Mouse (Mus musculus): ENCODE measurements around the gene Ccdc155. TPM values are rescaled to one million over a fixed set of nuclear protein-coding genes. Genes with fewer than 3 reads are reported as not detected.
A peak's percentile ranks its signal among the peaks of the same experiment; 100 is the strongest.

The Ccdc155 gene
- polyA plus RNA-seq (2014; fragmentation: Nextera tagmentation; extraction: Ambion mirVana) = 0.41 and 0.42 TPM in 2 replicates

DNA sequence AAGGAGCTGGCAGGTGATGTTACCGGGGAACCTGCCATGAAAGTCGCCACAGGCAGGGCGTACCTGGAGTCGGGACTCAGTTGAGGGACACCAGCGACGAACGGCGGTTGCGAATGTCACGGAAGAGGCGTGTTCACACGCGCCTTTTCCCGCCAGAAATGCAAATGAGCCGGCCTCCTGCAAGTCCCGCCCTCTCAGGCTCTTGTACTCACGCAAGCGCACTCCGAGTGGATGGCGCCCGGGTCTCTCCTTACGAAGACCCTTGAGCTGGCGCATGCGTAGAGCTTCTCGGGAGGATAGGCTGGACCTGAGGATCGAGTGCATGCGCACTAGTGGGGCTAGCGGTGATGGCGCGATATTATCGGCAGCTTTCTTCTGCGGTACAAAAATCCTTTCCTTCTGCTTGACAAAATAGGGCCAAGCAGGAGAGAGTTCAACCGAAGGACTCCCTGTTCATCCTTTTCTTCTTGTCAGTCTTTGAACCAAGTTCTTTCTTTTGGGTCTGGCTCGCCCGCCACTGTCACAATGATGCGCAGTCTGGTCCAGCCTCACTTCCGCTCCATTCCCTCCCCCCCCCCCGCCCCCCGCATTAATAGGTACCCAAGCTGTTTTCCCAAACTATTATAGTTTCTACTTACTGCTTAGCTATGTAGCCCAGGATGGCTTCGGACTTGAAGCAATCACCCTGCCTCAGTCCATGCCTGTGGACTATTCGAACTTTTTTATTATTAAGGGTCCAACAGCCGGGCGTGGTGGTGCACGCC, at the start of gene Ccdc155:
Ccdc155 (minus strand) TSS at position 513 of the 764 bp plus-strand sequence.
- peak within 1 kb of the TSS; percentile 64 for H3K9ac ChIP-seq (replicated peaks; ENCODE audit: low read length)
- peak within 1 kb of the TSS; percentile 43 for H3K4me2 ChIP-seq (ENCODE audit: low read depth, low read length)
- H3K27me3 ChIP-seq (ENCODE audit: control insufficient read depth, insufficient read depth, low read length) = no peaks in the 10 kb centered on the region
- H3K36me3 ChIP-seq (replicated peaks; ENCODE audit: control insufficient read depth, insufficient read depth, low read depth, low read length) = no peaks in the 10 kb centered on the region
- H3K27ac ChIP-seq (replicated peaks; ENCODE audit: low read depth, low read length) = no peak within 1 kb of the TSS
- H3K4me1 ChIP-seq (ENCODE audit: control insufficient read depth, insufficient read depth, low read length) = no peaks in the 10 kb centered on the region
- no peaks in the 10 kb centered on the region for H3K9me3 ChIP-seq (replicated peaks; ENCODE audit: control insufficient read depth, low read length)
- ATAC-seq (replicated peaks; ENCODE audit: insufficient number of reproducible peaks, low FRiP score, low TSS enrichment, low read depth) (peak; percentile 95), DNase-seq (ENCODE audit: low spot score) (peak; percentile 100)
- peak within 1 kb of the TSS; percentile 30 for H3K4me3 ChIP-seq (ENCODE audit: low read depth, low read length)
- 9% methylated on average over 44 of the region's 44 CpGs for WGBS

DNA sequence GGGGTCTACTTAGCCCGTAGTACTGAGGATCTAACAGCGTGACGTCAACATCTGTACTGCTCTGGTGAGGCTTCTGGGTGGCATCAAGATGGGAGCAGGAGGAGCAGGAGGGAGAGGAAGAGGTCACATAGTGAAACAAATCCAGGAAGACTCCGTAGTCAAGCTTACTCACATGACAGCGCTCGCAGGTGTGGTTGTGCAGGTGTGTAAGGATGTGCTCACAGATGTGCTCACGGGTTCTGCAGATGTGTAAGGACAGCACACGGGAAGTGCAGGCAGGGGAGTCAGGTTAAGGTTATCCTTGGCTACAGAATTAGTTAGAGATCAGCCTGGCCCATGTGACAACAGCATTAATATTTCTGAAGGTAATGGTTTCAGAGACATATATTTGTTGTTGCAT, 49.1 kb upstream of the Ccdc155 start:
- Histone ChIP-seq H3K27ac (replicated peaks; ENCODE audit: low read depth, low read length) (no peak overlapping the region), H3K4me3 (ENCODE audit: low read depth, low read length) (no peak overlapping the region), H3K4me2 (ENCODE audit: low read depth, low read length) (no peak overlapping the region), H3K4me1 (ENCODE audit: control insufficient read depth, insufficient read depth, low read length) (no peaks in the 10 kb centered on the region), H3K9me3 (replicated peaks; ENCODE audit: control insufficient read depth, low read length) (no peaks in the 10 kb centered on the region), H3K36me3 (replicated peaks; ENCODE audit: control insufficient read depth, insufficient read depth, low read depth, low read length) (no peaks in the 10 kb centered on the region), H3K27me3 (ENCODE audit: control insufficient read depth, insufficient read depth, low read length) (no peaks in the 10 kb centered on the region), H3K9ac (replicated peaks; ENCODE audit: low read length) (no peak overlapping the region)
- 84% methylated on average over 8 of the region's 8 CpGs for WGBS
- DNase-seq (ENCODE audit: low spot score) (no peak), ATAC-seq (replicated peaks; ENCODE audit: insufficient number of reproducible peaks, low FRiP score, low TSS enrichment, low read depth) (no peak)

DNA sequence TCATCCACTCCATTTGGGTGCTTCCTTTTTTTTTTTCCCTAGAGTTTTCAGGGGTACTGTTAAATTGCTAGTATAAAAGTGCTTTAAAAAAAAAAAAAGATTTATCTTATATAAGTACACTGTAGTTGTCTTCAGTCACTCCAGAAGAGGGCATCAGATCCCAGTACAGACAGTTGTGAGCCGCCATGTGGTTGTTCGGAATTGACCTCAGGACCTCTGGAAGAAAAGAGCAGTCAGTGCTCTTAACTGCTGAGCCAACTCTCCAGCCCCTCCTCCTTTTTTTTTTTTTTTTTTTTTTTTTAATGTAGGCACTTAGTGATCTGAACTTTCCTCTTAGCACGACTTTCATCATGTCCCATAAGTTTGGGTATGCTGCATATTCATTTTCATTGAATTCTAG, 43.0 kb upstream of the Ccdc155 start:
- no peaks in the 10 kb centered on the region for H3K9me3 ChIP-seq (replicated peaks; ENCODE audit: control insufficient read depth, low read length)
- H3K36me3 ChIP-seq (replicated peaks; ENCODE audit: control insufficient read depth, insufficient read depth, low read depth, low read length) = no peaks in the 10 kb centered on the region
- H3K4me3 ChIP-seq (ENCODE audit: low read depth, low read length) = no peak overlapping the region
- H3K4me1 ChIP-seq (ENCODE audit: control insufficient read depth, insufficient read depth, low read length) = no peaks in the 10 kb centered on the region
- H3K9ac ChIP-seq (replicated peaks; ENCODE audit: low read length) = no peak overlapping the region
- no peak for DNase-seq (ENCODE audit: low spot score)
- no peak overlapping the region for H3K4me2 ChIP-seq (ENCODE audit: low read depth, low read length)
- no peak for ATAC-seq (replicated peaks; ENCODE audit: insufficient number of reproducible peaks, low FRiP score, low TSS enrichment, low read depth)
- 37% methylated on average over 3 of the region's 3 CpGs for WGBS
- no peak overlapping the region for H3K27ac ChIP-seq (replicated peaks; ENCODE audit: low read depth, low read length)
- no peaks in the 10 kb centered on the region for H3K27me3 ChIP-seq (ENCODE audit: control insufficient read depth, insufficient read depth, low read length)

DNA sequence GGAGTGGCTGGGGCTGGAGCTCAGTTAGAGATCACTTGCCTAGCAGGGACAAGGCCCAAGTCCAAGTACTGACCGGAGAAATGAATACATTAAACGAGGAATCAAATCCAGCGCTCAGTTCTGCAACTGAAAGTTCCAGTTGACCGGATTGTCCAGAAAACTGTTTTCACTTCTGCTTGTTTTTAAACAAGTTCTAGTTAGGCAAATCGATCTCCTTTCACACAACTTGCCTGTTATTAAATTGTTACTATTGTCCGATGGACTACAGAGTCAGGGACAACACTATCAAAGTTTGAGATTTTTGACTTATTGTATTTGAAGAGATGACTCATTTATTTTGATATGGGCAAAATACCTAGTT, 36.7 kb upstream of the Ccdc155 start:
- ATAC-seq (replicated peaks; ENCODE audit: insufficient number of reproducible peaks, low FRiP score, low TSS enrichment, low read depth) (no peak), DNase-seq (ENCODE audit: low spot score) (no peak)
- no peaks in the 10 kb centered on the region for H3K36me3 ChIP-seq (replicated peaks; ENCODE audit: control insufficient read depth, insufficient read depth, low read depth, low read length)
- no peak overlapping the region for H3K4me2 ChIP-seq (ENCODE audit: low read depth, low read length)
- peaks cover 10% of the 10 kb centered on the region for H3K27me3 ChIP-seq (ENCODE audit: control insufficient read depth, insufficient read depth, low read length)
- H3K27ac ChIP-seq (replicated peaks; ENCODE audit: low read depth, low read length) = no peak overlapping the region
- H3K9me3 ChIP-seq (replicated peaks; ENCODE audit: control insufficient read depth, low read length) = no peaks in the 10 kb centered on the region
- WGBS = 75% methylated on average over 6 of the region's 6 CpGs
- H3K4me1 ChIP-seq (ENCODE audit: control insufficient read depth, insufficient read depth, low read length) = no peaks in the 10 kb centered on the region
- H3K4me3 ChIP-seq (ENCODE audit: low read depth, low read length) = no peak overlapping the region
- no peak overlapping the region for H3K9ac ChIP-seq (replicated peaks; ENCODE audit: low read length)

DNA sequence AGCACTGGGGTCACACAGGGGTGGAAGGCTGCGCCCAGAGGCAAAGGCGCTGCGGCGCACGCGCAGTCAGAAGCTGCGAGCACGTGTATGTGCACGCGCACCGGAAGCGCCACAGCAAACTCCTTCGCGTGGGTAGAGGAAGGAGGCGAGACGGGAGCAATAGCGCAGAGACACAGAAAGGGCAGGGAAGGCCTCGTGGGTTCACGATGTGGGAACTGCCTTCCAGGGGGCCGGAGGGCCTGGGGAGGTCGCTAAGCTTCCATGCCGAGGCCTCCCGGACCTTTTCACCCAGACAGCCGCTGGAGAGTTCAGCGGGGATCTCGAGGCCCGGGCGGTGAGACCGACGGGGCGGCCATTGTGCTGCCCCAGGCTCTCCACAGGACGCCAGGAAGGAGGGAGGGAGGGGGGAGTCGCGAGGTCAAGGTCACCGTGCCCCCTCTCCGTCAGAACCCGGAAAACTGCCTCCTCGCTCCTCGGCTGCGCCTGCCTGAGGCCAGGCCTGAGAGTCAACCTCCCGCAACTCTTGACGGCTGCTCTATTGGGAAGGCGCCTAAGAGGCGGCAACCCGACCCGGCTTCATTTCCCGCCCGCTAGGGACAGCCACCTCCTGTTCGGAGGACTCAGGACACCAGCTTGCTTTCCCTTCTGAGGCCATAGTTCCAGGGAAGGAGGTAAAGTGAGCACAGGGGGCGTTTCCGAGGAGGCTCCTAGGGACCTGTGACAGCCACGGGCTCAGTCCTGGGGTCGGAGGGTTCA, 36.1 kb upstream of the Ccdc155 start, which contains the start of gene Slc6a16:
Slc6a16 (plus strand) TSS at position 453 of the 756 bp plus-strand sequence.
- H3K4me2 ChIP-seq (ENCODE audit: low read depth, low read length) = peak within 1 kb of the TSS; percentile 47
- ATAC-seq (replicated peaks; ENCODE audit: insufficient number of reproducible peaks, low FRiP score, low TSS enrichment, low read depth) = no peak
- no peak within 1 kb of the TSS for H3K27ac ChIP-seq (replicated peaks; ENCODE audit: low read depth, low read length)

DNA sequence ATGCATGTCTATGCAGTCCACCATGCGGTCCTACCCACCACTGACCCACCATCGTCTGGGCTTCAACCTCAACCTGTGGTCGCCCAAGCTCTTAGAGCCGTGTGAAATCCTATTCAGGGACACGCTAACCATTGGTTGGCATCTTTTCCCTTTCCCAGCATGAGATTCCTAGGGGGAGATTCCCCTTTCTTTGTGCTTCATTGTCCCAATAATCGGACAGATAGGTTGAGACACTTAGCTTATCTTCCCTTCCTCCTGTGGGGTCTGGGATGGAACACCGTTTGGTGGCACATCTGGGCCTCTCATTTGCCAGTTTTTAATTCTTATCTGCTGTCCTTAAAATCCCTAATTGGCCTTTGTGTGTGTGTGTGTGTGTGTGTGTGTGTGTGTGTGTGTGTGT, 35.4 kb upstream of the Ccdc155 start:
- peaks cover 13% of the 10 kb centered on the region for H3K27me3 ChIP-seq (ENCODE audit: control insufficient read depth, insufficient read depth, low read length)

More for the DNA sequence above, 36.1 kb upstream of the Ccdc155 start, which contains the start of gene Slc6a16:
- H3K9me3 ChIP-seq (replicated peaks; ENCODE audit: control insufficient read depth, low read length) = no peaks in the 10 kb centered on the region
- peaks cover 13% of the 10 kb centered on the region for H3K27me3 ChIP-seq (ENCODE audit: control insufficient read depth, insufficient read depth, low read length)
- 9% methylated on average over 46 of the region's 53 CpGs for WGBS
- H3K4me1 ChIP-seq (ENCODE audit: control insufficient read depth, insufficient read depth, low read length) = no peaks in the 10 kb centered on the region
- H3K9ac ChIP-seq (replicated peaks; ENCODE audit: low read length) = peak within 1 kb of the TSS; percentile 47
- DNase-seq (ENCODE audit: low spot score) = peak; percentile 66
- H3K36me3 ChIP-seq (replicated peaks; ENCODE audit: control insufficient read depth, insufficient read depth, low read depth, low read length) = no peaks in the 10 kb centered on the region
- peak within 1 kb of the TSS; percentile 18 for H3K4me3 ChIP-seq (ENCODE audit: low read depth, low read length)

DNA sequence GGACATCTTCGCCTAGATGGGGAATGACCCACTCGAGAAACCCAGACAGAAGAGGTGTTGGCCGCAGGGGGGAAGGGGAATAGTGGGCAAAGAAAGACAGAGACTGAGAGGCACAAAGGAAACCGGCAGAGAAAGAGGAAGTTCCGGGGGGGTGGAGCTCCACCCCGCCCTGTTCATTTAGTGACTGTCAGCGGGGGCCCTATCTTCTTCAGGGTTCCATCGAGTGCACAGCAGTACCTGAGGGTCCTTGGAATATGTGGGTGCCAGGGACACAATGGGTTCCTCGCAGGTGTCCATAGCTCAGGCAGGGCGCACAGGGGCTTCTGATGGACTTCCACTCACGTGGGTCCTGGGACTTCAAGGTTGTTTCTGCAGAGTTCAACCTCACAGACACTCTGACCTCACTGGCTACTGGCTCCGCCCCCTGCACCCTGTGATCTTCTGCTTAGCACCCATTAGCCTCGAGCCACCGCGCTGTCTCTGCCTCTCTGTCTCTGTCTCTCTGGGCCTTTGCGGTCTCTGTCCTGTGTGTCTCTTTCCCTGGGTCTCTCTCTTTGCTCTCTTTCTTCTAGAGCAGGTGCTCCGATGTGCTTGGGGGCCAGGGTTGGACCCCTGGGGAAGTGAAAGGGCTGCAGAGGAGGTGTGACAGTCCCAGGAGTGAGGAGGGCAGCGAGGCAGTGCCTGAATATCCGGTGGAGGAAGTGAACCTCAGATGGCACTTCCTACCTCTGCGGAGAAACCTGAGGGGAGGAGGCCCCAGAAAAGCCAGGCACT, 34.2 kb upstream of the Ccdc155 start, which contains the start of gene Cd37:
Cd37 (minus strand) TSS at position 393 of the 774 bp plus-strand sequence.
- peaks cover 2% of the 10 kb centered on the region for H3K4me1 ChIP-seq (ENCODE audit: control insufficient read depth, insufficient read depth, low read length)
- no peak for ATAC-seq (replicated peaks; ENCODE audit: insufficient number of reproducible peaks, low FRiP score, low TSS enrichment, low read depth)
- H3K4me3 ChIP-seq (ENCODE audit: low read depth, low read length) = no peak within 1 kb of the TSS
- no peaks in the 10 kb centered on the region for H3K36me3 ChIP-seq (replicated peaks; ENCODE audit: control insufficient read depth, insufficient read depth, low read depth, low read length)
- WGBS = 40% methylated on average over 20 of the region's 20 CpGs
- no peak for DNase-seq (ENCODE audit: low spot score)
- H3K27me3 ChIP-seq (ENCODE audit: control insufficient read depth, insufficient read depth, low read length) = peaks cover 13% of the 10 kb centered on the region
- H3K27ac ChIP-seq (replicated peaks; ENCODE audit: low read depth, low read length) = no peak within 1 kb of the TSS
- H3K9me3 ChIP-seq (replicated peaks; ENCODE audit: control insufficient read depth, low read length) = no peaks in the 10 kb centered on the region
- no peak within 1 kb of the TSS for H3K4me2 ChIP-seq (ENCODE audit: low read depth, low read length)
- H3K9ac ChIP-seq (replicated peaks; ENCODE audit: low read length) = no peak within 1 kb of the TSS

More for the DNA sequence above, 35.4 kb upstream of the Ccdc155 start:
- H3K27ac ChIP-seq (replicated peaks; ENCODE audit: low read depth, low read length) = no peak overlapping the region
- H3K9ac ChIP-seq (replicated peaks; ENCODE audit: low read length) = no peak overlapping the region
- no peak overlapping the region for H3K4me3 ChIP-seq (ENCODE audit: low read depth, low read length)
- ATAC-seq (replicated peaks; ENCODE audit: insufficient number of reproducible peaks, low FRiP score, low TSS enrichment, low read depth) (no peak), DNase-seq (ENCODE audit: low spot score) (no peak)
- no peaks in the 10 kb centered on the region for H3K9me3 ChIP-seq (replicated peaks; ENCODE audit: control insufficient read depth, low read length)
- 82% methylated on average over 7 of the region's 7 CpGs for WGBS
- H3K4me1 ChIP-seq (ENCODE audit: control insufficient read depth, insufficient read depth, low read length) = no peaks in the 10 kb centered on the region
- no peaks in the 10 kb centered on the region for H3K36me3 ChIP-seq (replicated peaks; ENCODE audit: control insufficient read depth, insufficient read depth, low read depth, low read length)
- no peak overlapping the region for H3K4me2 ChIP-seq (ENCODE audit: low read depth, low read length)

Data from embryonic facial prominence, embryonic 11.5 days (tissue).